Mouse (Mus musculus): ENCODE measurements around the gene Endog. TPM values are rescaled to one million over a fixed set of nuclear protein-coding genes. Genes with fewer than 3 reads are reported as not detected.

Gene Endog
- polyA plus RNA-seq, 1 experiment from 2014 or later: 18.5 TPM

DNA sequence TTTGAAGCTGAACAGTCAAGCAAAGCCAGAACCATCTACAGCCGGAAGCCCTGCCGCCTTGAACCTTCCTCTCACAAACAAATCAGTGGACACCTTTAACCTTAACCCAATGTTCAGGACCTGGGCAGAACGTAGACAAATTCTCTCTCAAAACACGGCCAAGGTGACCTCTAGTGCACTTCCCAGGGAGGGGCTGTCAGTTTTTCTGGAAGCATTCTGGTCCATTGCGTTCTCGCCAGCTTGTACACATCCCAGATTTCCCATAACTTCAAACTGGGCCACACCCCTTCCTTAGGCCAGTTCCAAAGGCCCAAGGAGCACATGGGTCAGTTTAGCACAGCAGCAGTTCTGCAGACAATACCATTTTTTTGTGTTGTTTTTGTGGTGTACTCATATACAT, 44.2 kb downstream of the Endog start:
- no peaks in the 10 kb centered on the region for H3K27me3 ChIP-seq
- H3K4me1 ChIP-seq: no peaks in the 10 kb centered on the region
- H3K9ac ChIP-seq: no peak overlapping the region
- H3K36me3 ChIP-seq: no peaks in the 10 kb centered on the region
- no peaks in the 10 kb centered on the region for H3K9me3 ChIP-seq
- no peak for ATAC-seq (ENCODE audit: insufficient number of reproducible peaks, insufficient read depth, low FRiP score, low TSS enrichment)
- no peak overlapping the region for H3K27ac ChIP-seq
- no peak overlapping the region for H3K4me3 ChIP-seq
- no peak overlapping the region for H3K4me2 ChIP-seq (replicated peaks)
- 79% methylated on average over 6 of the region's 6 CpGs for WGBS

DNA sequence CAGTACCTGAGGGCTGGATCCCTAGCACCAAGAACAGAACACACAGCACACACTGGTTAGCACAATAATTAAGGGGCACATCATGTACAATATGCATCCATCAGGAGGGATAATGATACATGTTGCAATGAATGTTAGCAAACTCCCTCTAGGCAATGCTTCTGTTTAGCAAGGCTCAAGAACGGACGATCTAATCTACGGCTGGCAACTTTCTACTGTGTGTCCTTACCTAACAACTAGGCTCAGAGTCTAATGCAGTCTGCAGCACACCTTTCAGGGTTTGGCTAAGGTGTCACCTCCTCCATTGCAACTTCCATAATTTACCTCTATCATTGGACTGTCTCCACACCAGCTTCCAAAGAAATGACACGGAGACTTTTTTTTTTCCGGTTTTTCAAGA, 45.0 kb downstream of the Endog start:
- Histone ChIP-seq H3K9ac (no peak overlapping the region), H3K4me3 (no peak overlapping the region), H3K27me3 (no peaks in the 10 kb centered on the region), H3K4me2 (replicated peaks) (no peak overlapping the region), H3K4me1 (no peaks in the 10 kb centered on the region), H3K9me3 (no peaks in the 10 kb centered on the region), H3K36me3 (no peaks in the 10 kb centered on the region), H3K27ac (no peak overlapping the region)
- no peak for ATAC-seq (ENCODE audit: insufficient number of reproducible peaks, insufficient read depth, low FRiP score, low TSS enrichment)
- 94% methylated on average over 5 of the region's 5 CpGs for WGBS

Other genes with a start within 250 kb of the Endog start
- 69.3 and 72.3 TPM in 2 replicates for gene Gle1, start 236.1 kb upstream of the Endog start, polyA plus RNA-seq (2016; fragmentation: Nextera tagmentation; extraction: Ambion mirVana)
- gene Sptan1, start 205.9 kb upstream of the Endog start, polyA plus RNA-seq (2016; fragmentation: Nextera tagmentation; extraction: Ambion mirVana): 101 and 103 TPM in 2 replicates
- gene Wdr34, start 122.6 kb upstream of the Endog start, polyA plus RNA-seq (2016; fragmentation: Nextera tagmentation; extraction: Ambion mirVana): 43.9 and 46.0 TPM in 2 replicates
- 644 and 679 TPM in 2 replicates for gene Set, start 114.1 kb upstream of the Endog start, polyA plus RNA-seq (2016; fragmentation: Nextera tagmentation; extraction: Ambion mirVana)
- 9.3 and 11.6 TPM in 2 replicates for gene Pkn3, start 93.8 kb upstream of the Endog start, polyA plus RNA-seq (2016; fragmentation: Nextera tagmentation; extraction: Ambion mirVana)
- gene Zdhhc12, start 77.8 kb upstream of the Endog start, polyA plus RNA-seq (2016; fragmentation: Nextera tagmentation; extraction: Ambion mirVana): 26.8 and 27.7 TPM in 2 replicates
- gene Zer1, start 46.9 kb upstream of the Endog start, polyA plus RNA-seq (2016; fragmentation: Nextera tagmentation; extraction: Ambion mirVana): 11.6 and 12.2 TPM in 2 replicates
- gene Tbc1d13, start 37.7 kb upstream of the Endog start, polyA plus RNA-seq (2016; fragmentation: Nextera tagmentation; extraction: Ambion mirVana): 10.7 and 11.0 TPM in 2 replicates
- 87.1 and 90.3 TPM in 2 replicates for gene Spout1, start 7.0 kb downstream of the Endog start, polyA plus RNA-seq (2016; fragmentation: Nextera tagmentation; extraction: Ambion mirVana)
- 8.2 and 8.3 TPM in 2 replicates for gene Kyat1, start 34.4 kb downstream of the Endog start, polyA plus RNA-seq (2016; fragmentation: Nextera tagmentation; extraction: Ambion mirVana)
- 40.9 and 41.2 TPM in 2 replicates for gene Lrrc8a, start 66.2 kb downstream of the Endog start, polyA plus RNA-seq (2016; fragmentation: Nextera tagmentation; extraction: Ambion mirVana)
- 0.09 and 0.14 TPM in 2 replicates for gene Gm28035, start 69.1 kb downstream of the Endog start, polyA plus RNA-seq (2016; fragmentation: Nextera tagmentation; extraction: Ambion mirVana)
- 3.5 and 3.8 TPM in 2 replicates for gene Phyhd1, start 94.7 kb downstream of the Endog start, polyA plus RNA-seq (2016; fragmentation: Nextera tagmentation; extraction: Ambion mirVana)
- not detected in 2 replicates for gene Gm28038, start 109.5 kb downstream of the Endog start, polyA plus RNA-seq (2016; fragmentation: Nextera tagmentation; extraction: Ambion mirVana)
- 29.6 and 31.0 TPM in 2 replicates for gene Dolk, start 114.8 kb downstream of the Endog start, polyA plus RNA-seq (2016; fragmentation: Nextera tagmentation; extraction: Ambion mirVana)
- 37.2 and 37.4 TPM in 2 replicates for gene Nup188, start 114.9 kb downstream of the Endog start, polyA plus RNA-seq (2016; fragmentation: Nextera tagmentation; extraction: Ambion mirVana)
- 89.7 and 96.9 TPM in 2 replicates for gene Sh3glb2, start 187.8 kb downstream of the Endog start, polyA plus RNA-seq (2016; fragmentation: Nextera tagmentation; extraction: Ambion mirVana)
- 29.6 and 31.0 TPM in 2 replicates for gene Miga2, start 192.7 kb downstream of the Endog start, polyA plus RNA-seq (2016; fragmentation: Nextera tagmentation; extraction: Ambion mirVana)
- gene Dolpp1, start 220.8 kb downstream of the Endog start, polyA plus RNA-seq (2016; fragmentation: Nextera tagmentation; extraction: Ambion mirVana): 34.8 and 38.1 TPM in 2 replicates
- 23.8 and 26.9 TPM in 2 replicates for gene Crat, start 244.3 kb downstream of the Endog start, polyA plus RNA-seq (2016; fragmentation: Nextera tagmentation; extraction: Ambion mirVana)
- gene Ptpa, start 244.5 kb downstream of the Endog start, polyA plus RNA-seq (2016; fragmentation: Nextera tagmentation; extraction: Ambion mirVana): 140 and 145 TPM in 2 replicates